Mouse (Mus musculus) testis, adult 2 months (tissue): ENCODE measurements around the gene Sh3kbp1.

Source experiments
- CTCF ChIP-seq: fragments of 200-500 bp; IDR thresholded peaks from 2 replicates; pipeline ENCODE4 v1.5.1; 2012; ENCODE audit warnings: low read depth, mild to moderate bottlenecking, inconsistent platforms, low read length, moderate library complexity; ENCODE audit not compliant: control insufficient read depth, insufficient read depth, insufficient replicate concordance
- POLR2A ChIP-seq: fragments of 200-500 bp; IDR thresholded peaks from 2 replicates; pipeline ENCODE4 v1.6.1; 2012; ENCODE audit warnings: low read depth, mild to moderate bottlenecking, inconsistent platforms, low read length, moderate library complexity; ENCODE audit not compliant: control insufficient read depth

DNA sequence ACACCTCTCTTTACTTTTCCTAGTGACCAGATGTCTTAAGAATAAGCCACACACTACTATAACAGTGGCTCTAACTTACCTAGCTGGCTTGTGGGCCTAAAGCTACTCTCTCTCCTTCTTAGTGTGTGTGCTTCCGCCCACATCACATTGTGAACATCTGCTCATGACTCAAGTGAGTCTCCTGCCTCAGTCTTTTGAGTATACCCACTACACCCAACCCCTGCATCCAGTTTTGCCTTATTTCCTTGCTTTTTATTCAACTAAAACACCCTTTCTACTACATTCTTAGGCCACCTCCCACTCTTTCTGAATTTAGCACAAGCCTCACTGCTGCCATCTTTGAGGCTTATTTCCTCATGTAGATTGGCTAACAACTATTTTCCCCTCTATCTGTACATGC is 229.8 kb downstream of the Sh3kbp1 start:
- TF ChIP-seq POLR2A, result no peak
- no peak for TF ChIP-seq CTCF
